ENCODE assay signal across 8 mouse cellular contexts in genomic region chr8:94191101-94191691, GRCm38 (mm10). TPM values are rescaled to one million over a fixed set of nuclear protein-coding genes. Genes with fewer than 3 reads are reported as not detected.
DNase-seq lines count a peak whose midpoint lies in the region; ATAC-seq lines count a peak whose summit lies in the region.

No protein-coding gene starts in this region.

- 33% methylated on average over 21 of the region's 21 CpGs for WGBS in forebrain, embryonic 15.5 days
- 21% methylated on average over 21 of the region's 21 CpGs for WGBS in hindbrain, embryonic 10.5 days
- 20% methylated on average over 21 of the region's 21 CpGs for WGBS in limb, embryonic 13.5 days
- 30% methylated on average over 21 of the region's 21 CpGs for WGBS in midbrain, embryonic 12.5 days

- H3K27me3 ChIP-seq in forebrain, embryonic 15.5 days = peaks cover 12% of the 10 kb centered on the region
- peaks cover 31% of the 10 kb centered on the region for H3K27me3 ChIP-seq in hindbrain, embryonic 10.5 days (ENCODE audit: insufficient read depth, poor library complexity, severe bottlenecking)
- peaks cover 29% of the 10 kb centered on the region for H3K27me3 ChIP-seq in limb, embryonic 13.5 days
- peaks cover 47% of the 10 kb centered on the region for H3K27me3 ChIP-seq in midbrain, embryonic 12.5 days

- no peaks in the 10 kb centered on the region for H3K36me3 ChIP-seq in forebrain, embryonic 15.5 days
- H3K36me3 ChIP-seq in hindbrain, embryonic 10.5 days = no peaks in the 10 kb centered on the region
- no peaks in the 10 kb centered on the region for H3K36me3 ChIP-seq in limb, embryonic 13.5 days
- H3K36me3 ChIP-seq in midbrain, embryonic 12.5 days = no peaks in the 10 kb centered on the region

- H3K4me1 ChIP-seq in forebrain, embryonic 15.5 days = 0 out of 2 replicates have a peak, but pooled peaks cover 4% of the 10 kb centered on the region
- peaks cover 34% of the 10 kb centered on the region for H3K4me1 ChIP-seq in hindbrain, embryonic 10.5 days (replicated peaks)
- H3K4me1 ChIP-seq in limb, embryonic 13.5 days = peaks cover 33% of the 10 kb centered on the region
- peaks cover 18% of the 10 kb centered on the region; the same call in 1 of the 2 replicates for H3K4me1 ChIP-seq in midbrain, embryonic 12.5 days

- H3K9ac ChIP-seq in forebrain, embryonic 15.5 days (replicated peaks) = no peak overlapping the region
- no peak overlapping the region for H3K9ac ChIP-seq in limb, embryonic 13.5 days
- no peak overlapping the region for H3K9ac ChIP-seq in midbrain, embryonic 12.5 days (replicated peaks)

- H3K4me3 ChIP-seq in forebrain, embryonic 15.5 days = peak overlapping the region; percentile 19; the same call in 1 of the 2 replicates
- peak overlapping the region; percentile 45 for H3K4me3 ChIP-seq in hindbrain, embryonic 10.5 days
- peak overlapping the region; percentile 24 for H3K4me3 ChIP-seq in limb, embryonic 13.5 days
- H3K4me3 ChIP-seq in midbrain, embryonic 12.5 days = peak overlapping the region; percentile 26

- peak overlapping the region; percentile 32 for H3K4me2 ChIP-seq in forebrain, embryonic 15.5 days (replicated peaks)
- peak overlapping the region; percentile 56 for H3K4me2 ChIP-seq in limb, embryonic 13.5 days (replicated peaks)
- peak overlapping the region; percentile 50 for H3K4me2 ChIP-seq in midbrain, embryonic 12.5 days (replicated peaks)

- H3K9me3 ChIP-seq in forebrain, embryonic 15.5 days = no peaks in the 10 kb centered on the region
- no peaks in the 10 kb centered on the region for H3K9me3 ChIP-seq in hindbrain, embryonic 10.5 days
- no peaks in the 10 kb centered on the region for H3K9me3 ChIP-seq in limb, embryonic 13.5 days
- no peaks in the 10 kb centered on the region for H3K9me3 ChIP-seq in midbrain, embryonic 12.5 days

- H3K27ac ChIP-seq in forebrain, embryonic 15.5 days (replicated peaks) = no peak overlapping the region
- peak overlapping the region; percentile 45; the same call in 1 of the 2 replicates for H3K27ac ChIP-seq in hindbrain, embryonic 10.5 days
- H3K27ac ChIP-seq in limb, embryonic 13.5 days = no peak overlapping the region
- H3K27ac ChIP-seq in midbrain, embryonic 12.5 days (replicated peaks) = no peak overlapping the region

- DNase-seq in 416B (ENCODE audit: low read depth) = peak; percentile 92
- peak; percentile 78 for DNase-seq in adrenal gland, postnatal 10 days
- peak; percentile 53 for DNase-seq in hindbrain, embryonic 10.5 days (ENCODE audit: low spot score)
- DNase-seq in testis, postnatal 10 days (ENCODE audit: low spot score) = peak; percentile 77
- DNase-seq in cerebellum, adult 11-12 months = no peak

- no peak for ATAC-seq in forebrain, embryonic 15.5 days (replicated peaks)
- no peak for ATAC-seq in limb, embryonic 13.5 days (ENCODE audit: low FRiP score, low read depth)
- no peak for ATAC-seq in midbrain, embryonic 12.5 days (ENCODE audit: low FRiP score, low read depth)

RNA-seq across cellular contexts. Expression of gene Mt1, which starts 12.3 kb away (rescaled TPM):
- 100 to 1,000 TPM; 147 to 449 TPM for total RNA-seq in adrenal gland, postnatal 10 days (2021)
- 85.2 and 100 TPM in 2 replicates for polyA plus RNA-seq in forebrain, embryonic 15.5 days (2015; fragmentation: Nextera tagmentation; extraction: Ambion mirVana)
- polyA plus RNA-seq in hindbrain, embryonic 10.5 days (2016; fragmentation: Nextera tagmentation; extraction: Ambion mirVana) = 159 and 234 TPM in 2 replicates
- polyA plus RNA-seq in limb, embryonic 13.5 days (2015; fragmentation: Nextera tagmentation; extraction: Ambion mirVana) = 77.3 and 102 TPM in 2 replicates
- polyA plus RNA-seq in midbrain, embryonic 12.5 days (2016; fragmentation: Nextera tagmentation; extraction: Ambion mirVana) = 31.1 and 38.8 TPM in 2 replicates

RNA-seq across cellular contexts. Expression of gene Mt2, which starts 18.7 kb away (rescaled TPM):
- 100 to 1,000 TPM in 1 of 2 experiments, 10 to 100 TPM in 1; 67.8 to 348 TPM for total RNA-seq in adrenal gland, postnatal 10 days (2021)
- 35.4 and 38.4 TPM in 2 replicates for polyA plus RNA-seq in forebrain, embryonic 15.5 days (2015; fragmentation: Nextera tagmentation; extraction: Ambion mirVana)
- polyA plus RNA-seq in hindbrain, embryonic 10.5 days (2016; fragmentation: Nextera tagmentation; extraction: Ambion mirVana) = 48.0 and 63.2 TPM in 2 replicates
- polyA plus RNA-seq in limb, embryonic 13.5 days (2015; fragmentation: Nextera tagmentation; extraction: Ambion mirVana) = 28.0 and 31.7 TPM in 2 replicates
- polyA plus RNA-seq in midbrain, embryonic 12.5 days (2016; fragmentation: Nextera tagmentation; extraction: Ambion mirVana) = 12.9 and 13.1 TPM in 2 replicates

RNA-seq across cellular contexts. Expression of gene Nup93, which starts 23.2 kb away (rescaled TPM):
- 10 to 100 TPM; 17.3 to 21.1 TPM for total RNA-seq in adrenal gland, postnatal 10 days (2021)
- 63.0 and 66.3 TPM in 2 replicates for polyA plus RNA-seq in forebrain, embryonic 15.5 days (2015; fragmentation: Nextera tagmentation; extraction: Ambion mirVana)
- polyA plus RNA-seq in hindbrain, embryonic 10.5 days (2016; fragmentation: Nextera tagmentation; extraction: Ambion mirVana) = 114 and 134 TPM in 2 replicates
- polyA plus RNA-seq in limb, embryonic 13.5 days (2015; fragmentation: Nextera tagmentation; extraction: Ambion mirVana) = 93.7 and 99.2 TPM in 2 replicates
- polyA plus RNA-seq in midbrain, embryonic 12.5 days (2016; fragmentation: Nextera tagmentation; extraction: Ambion mirVana) = 96.7 and 98.4 TPM in 2 replicates

RNA-seq across cellular contexts. Expression of gene Mt3, which starts 38.8 kb away (rescaled TPM):
- 10 to 100 TPM in 1 of 2 experiments, 1 to 10 TPM in 1; 7.6 to 11.1 TPM for total RNA-seq in adrenal gland, postnatal 10 days (2021)
- 249 and 258 TPM in 2 replicates for polyA plus RNA-seq in forebrain, embryonic 15.5 days (2015; fragmentation: Nextera tagmentation; extraction: Ambion mirVana)
- polyA plus RNA-seq in hindbrain, embryonic 10.5 days (2016; fragmentation: Nextera tagmentation; extraction: Ambion mirVana) = 8.4 and 13.2 TPM in 2 replicates
- polyA plus RNA-seq in limb, embryonic 13.5 days (2015; fragmentation: Nextera tagmentation; extraction: Ambion mirVana) = 0.99 and 1.2 TPM in 2 replicates
- 16.9 and 23.8 TPM in 2 replicates for polyA plus RNA-seq in midbrain, embryonic 12.5 days (2016; fragmentation: Nextera tagmentation; extraction: Ambion mirVana)

RNA-seq across cellular contexts. Expression of gene Mt4, which starts 54.2 kb away (rescaled TPM):
- not detected for total RNA-seq in adrenal gland, postnatal 10 days (2021)
- polyA plus RNA-seq in forebrain, embryonic 15.5 days (2015; fragmentation: Nextera tagmentation; extraction: Ambion mirVana) = not detected in 2 replicates
- not detected in 2 replicates for polyA plus RNA-seq in hindbrain, embryonic 10.5 days (2016; fragmentation: Nextera tagmentation; extraction: Ambion mirVana)
- not detected in 2 replicates for polyA plus RNA-seq in limb, embryonic 13.5 days (2015; fragmentation: Nextera tagmentation; extraction: Ambion mirVana)
- polyA plus RNA-seq in midbrain, embryonic 12.5 days (2016; fragmentation: Nextera tagmentation; extraction: Ambion mirVana) = not detected in 2 replicates
